Mouse (Mus musculus): Measurements from ENCODE around the gene Zfp583.
"Not testable (repeated sequence)": the region's sequence is repeated elsewhere in the genome, so short reads cannot be mapped to it uniquely, and the experiment has no call there.

Gene Zfp583

GRCm38 (mm10) chr7:6331233-6331956 is at the start of gene Zfp583:
Gene Zfp583 (minus strand): TSS chr7:6331285.
- DNase-seq (ENCODE audit: low spot score): peak; percentile 63

GRCm38 (mm10) chr7:6378441-6378840 is 47.4 kb upstream of the Zfp583 start:
- no peak for DNase-seq (ENCODE audit: low spot score)

- no peak for DNase-seq (ENCODE audit: low spot score)
Observed at GRCm38 (mm10) chr7:6372993-6373392, 41.9 kb upstream of the Zfp583 start.

- no peak for DNase-seq (ENCODE audit: low spot score)
Observed at GRCm38 (mm10) chr7:6369460-6369859, 38.4 kb upstream of the Zfp583 start.

GRCm38 (mm10) chr7:6368146-6368545 is 37.1 kb upstream of the Zfp583 start:
- DNase-seq (ENCODE audit: low spot score): not testable (repeated sequence)

- DNase-seq (ENCODE audit: low spot score): no peak
Observed at GRCm38 (mm10) chr7:6367185-6367584, 36.1 kb upstream of the Zfp583 start.

- DNase-seq (ENCODE audit: low spot score): no peak
Observed at GRCm38 (mm10) chr7:6364761-6365160, 33.7 kb upstream of the Zfp583 start.

GRCm38 (mm10) chr7:6363047-6363488 is 32.0 kb upstream of the Zfp583 start, which contains the start of gene Zfp78:
Gene Zfp78 (plus strand): TSS chr7:6363280.
- DNase-seq (ENCODE audit: low spot score): no peak

GRCm38 (mm10) chr7:6362268-6363046 is 31.4 kb upstream of the Zfp583 start:
- DNase-seq (ENCODE audit: low spot score): peak; percentile 98

- DNase-seq (ENCODE audit: low spot score): no peak
Observed at GRCm38 (mm10) chr7:6361756-6362155, 30.7 kb upstream of the Zfp583 start.

GRCm38 (mm10) chr7:6360477-6361060 is 29.5 kb upstream of the Zfp583 start:
- no peak for DNase-seq (ENCODE audit: low spot score)

- DNase-seq (ENCODE audit: low spot score): peak; percentile 13
Observed at GRCm38 (mm10) chr7:6358937-6359590, 28.0 kb upstream of the Zfp583 start.

- no peak for DNase-seq (ENCODE audit: low spot score)
Observed at GRCm38 (mm10) chr7:6358121-6358520, 27.0 kb upstream of the Zfp583 start.

GRCm38 (mm10) chr7:6344124-6344523 is 13.0 kb upstream of the Zfp583 start:
- no peak for DNase-seq (ENCODE audit: low spot score)

GRCm38 (mm10) chr7:6343501-6344071 is 12.5 kb upstream of the Zfp583 start, which contains the start of gene Gm3854:
Gene Gm3854 (plus strand): TSS chr7:6343759.
- DNase-seq (ENCODE audit: low spot score): peak; percentile 21

- DNase-seq (ENCODE audit: low spot score): no peak
Observed at GRCm38 (mm10) chr7:6339865-6340264, 8.8 kb upstream of the Zfp583 start.

GRCm38 (mm10) chr7:6330458-6331232 is 440 bp downstream of the Zfp583 start:
- DNase-seq (ENCODE audit: low spot score): peak; percentile 7

- DNase-seq (ENCODE audit: low spot score): not testable (repeated sequence)
Observed at GRCm38 (mm10) chr7:6300796-6301195, 30.3 kb downstream of the Zfp583 start.

GRCm38 (mm10) chr7:6291121-6291520 is 40.0 kb downstream of the Zfp583 start:
- DNase-seq (ENCODE audit: low spot score): not testable (repeated sequence)

GRCm38 (mm10) chr7:6286921-6287531 is 44.1 kb downstream of the Zfp583 start:
- no peak for DNase-seq (ENCODE audit: low spot score)
